Mouse (Mus musculus) lung, postnatal 36 days (tissue): ENCODE data around the gene Pirt.

Experiments used
- DNase-seq: peaks from one replicate; pipeline ENCODE4 v3.0.0; 2022; ENCODE audit warnings: mixed read lengths

Gene Pirt

GRCm38 (mm10) chr11:66911811-66912210, at the start of gene Pirt:
Pirt (plus strand) TSS chr11:66911981.
- no peak for DNase-seq

GRCm38 (mm10) chr11:66871701-66872100, 40.1 kb upstream of the Pirt start:
- peak; percentile 58 for DNase-seq

GRCm38 (mm10) chr11:66872773-66873470, 38.9 kb upstream of the Pirt start:
- DNase-seq: no peak

- DNase-seq: peak; percentile 61
Measured at GRCm38 (mm10) chr11:66881291-66881690, 30.5 kb upstream of the Pirt start.

GRCm38 (mm10) chr11:66882224-66883040, 29.3 kb upstream of the Pirt start:
- DNase-seq: peak; percentile 57

GRCm38 (mm10) chr11:66892536-66892935, 19.2 kb upstream of the Pirt start:
- no peak for DNase-seq

- no peak for DNase-seq
Measured at GRCm38 (mm10) chr11:66898747-66899146, 13.0 kb upstream of the Pirt start.

- DNase-seq: peak; percentile 83
Measured at GRCm38 (mm10) chr11:66899426-66899825, 12.4 kb upstream of the Pirt start.

GRCm38 (mm10) chr11:66902801-66903200, 9.0 kb upstream of the Pirt start:
- no peak for DNase-seq

GRCm38 (mm10) chr11:66905617-66906384, 6.0 kb upstream of the Pirt start:
- peak; percentile 77 for DNase-seq

GRCm38 (mm10) chr11:66912531-66913458, 1.0 kb downstream of the Pirt start:
- DNase-seq: peak; percentile 13

GRCm38 (mm10) chr11:66914249-66914648, 2.5 kb downstream of the Pirt start:
- DNase-seq: peak; percentile 76

- no peak for DNase-seq
Measured at GRCm38 (mm10) chr11:66920012-66920411, 8.2 kb downstream of the Pirt start.

- no peak for DNase-seq
Measured at GRCm38 (mm10) chr11:66924095-66924823, 12.5 kb downstream of the Pirt start.

GRCm38 (mm10) chr11:66928311-66928710, 16.5 kb downstream of the Pirt start:
- no peak for DNase-seq

- DNase-seq: no peak
Measured at GRCm38 (mm10) chr11:66932827-66933599, 21.2 kb downstream of the Pirt start.

- no peak for DNase-seq
Measured at GRCm38 (mm10) chr11:66934428-66935173, 22.8 kb downstream of the Pirt start.

GRCm38 (mm10) chr11:66942011-66942410, 30.2 kb downstream of the Pirt start:
- no peak for DNase-seq

GRCm38 (mm10) chr11:66945224-66945767, 33.5 kb downstream of the Pirt start:
- no peak for DNase-seq

GRCm38 (mm10) chr11:66946521-66946920, 34.7 kb downstream of the Pirt start:
- DNase-seq: no peak
